Mouse (Mus musculus) heart, embryonic 15.5 days (tissue): ENCODE measurements around the gene Pik3r1. TPM values are rescaled to one million over a fixed set of nuclear protein-coding genes. Genes with fewer than 3 reads are reported as not detected.

Experiments
- ATAC-seq: fragments of 200-750 bp; cut with Nextera tagmentation; replicated peaks from 2 replicates; pipeline ENCODE4 v1.8.0; 2017; ENCODE audit warnings: low read depth, moderate TSS enrichment; ENCODE audit not compliant: insufficient number of reproducible peaks, insufficient read depth, low FRiP score
- H3K27ac ChIP-seq: fragments of 300-500 bp; sonication (generic); 2 replicates; pipeline ENCODE4 v1.5.1; 2015; ENCODE audit warnings: mild to moderate bottlenecking, inconsistent platforms
- H3K27me3 ChIP-seq: fragments of 300-500 bp; sonication (generic); 2 replicates; pipeline ENCODE4 v1.6.1; 2015; ENCODE audit warnings: inconsistent platforms
- H3K36me3 ChIP-seq: fragments of 300-500 bp; sonication (generic); 2 replicates; pipeline ENCODE4 v1.6.1; 2015; ENCODE audit warnings: mild to moderate bottlenecking, inconsistent platforms
- H3K4me1 ChIP-seq: fragments of 300-500 bp; sonication (generic); replicated peaks from 2 replicates; pipeline ENCODE4 v1.6.1; 2015; ENCODE audit warnings: inconsistent platforms
- H3K4me2 ChIP-seq: fragments of 300-500 bp; sonication (generic); 2 replicates; pipeline ENCODE4 v1.6.1; 2015; ENCODE audit warnings: inconsistent platforms, mild to moderate bottlenecking, moderate library complexity
- H3K4me3 ChIP-seq: fragments of 300-500 bp; sonication (generic); 2 replicates; pipeline ENCODE4 v1.5.1; 2015; ENCODE audit warnings: mild to moderate bottlenecking, inconsistent platforms
- H3K9ac ChIP-seq: fragments of 300-500 bp; sonication (generic); 2 replicates; pipeline ENCODE4 v1.6.1; 2015; ENCODE audit warnings: mild to moderate bottlenecking, inconsistent platforms
- H3K9me3 ChIP-seq: fragments of 300-500 bp; sonication (generic); replicated peaks from 2 replicates; pipeline ENCODE4 v1.6.1; 2016; ENCODE audit warnings: inconsistent platforms
- WGBS: fragments of 180-500 bp; shearing (Covaris S2); methylation state at CpG from one replicate; pipeline ENCODE4 v1.1.7; 2015; ENCODE audit warnings: mixed read lengths; 5-methylcytosine and 5-hydroxymethylcytosine counted together
- polyA plus RNA-seq: library from polyadenylated mRNA; unstranded; fragments of >200 nt; fragmentation: Nextera tagmentation; extraction: Ambion mirVana; gene quantifications from 2 replicates; pipeline ENCODE4 v1.2.1, GENCODE M21; 2015

The Pik3r1 gene
- polyA plus RNA-seq, 1 experiment from 2014 or later = 20.2 TPM

- Histone ChIP-seq H3K4me3 (no peak overlapping the region), H3K27me3 (no peaks in the 10 kb centered on the region), H3K36me3 (peaks cover 25% of the 10 kb centered on the region; the same call in 1 of the 2 replicates), H3K4me2 (no peak overlapping the region), H3K9ac (no peak overlapping the region), H3K27ac (no peak overlapping the region), H3K4me1 (no peaks in the 10 kb centered on the region), H3K9me3 (no peaks in the 10 kb centered on the region)
- WGBS = 80% methylated on average over 14 of the region's 14 CpGs
- no peak for ATAC-seq
These were observed 65.8 kb downstream of the Pik3r1 start for GRCm38 (mm10) chr13:101702096-101702775.

DNA sequence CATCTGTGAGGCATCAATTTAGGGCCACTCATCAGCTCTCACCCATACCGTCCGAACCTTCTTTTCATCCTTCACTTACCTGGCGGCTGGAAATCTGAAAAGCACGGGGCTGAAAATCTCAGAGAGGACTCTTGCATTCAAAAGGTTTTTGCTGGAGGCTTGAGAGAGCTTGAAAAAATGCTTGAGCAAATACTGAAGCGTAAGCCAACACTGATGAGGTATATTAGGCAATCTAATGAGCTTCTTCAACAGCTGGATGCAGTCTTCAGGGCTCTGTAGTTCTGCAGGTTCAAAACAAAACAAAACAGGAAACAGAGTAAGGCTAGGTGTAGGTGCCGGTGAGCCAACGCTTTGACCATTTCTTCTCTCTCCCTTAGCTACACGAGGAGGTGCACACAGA, 66.4 kb downstream of the Pik3r1 start:
- H3K27ac ChIP-seq = no peak overlapping the region
- no peak overlapping the region for H3K9ac ChIP-seq
- H3K36me3 ChIP-seq = peaks cover 25% of the 10 kb centered on the region; the same call in 1 of the 2 replicates
- H3K4me3 ChIP-seq = no peak overlapping the region
- no peaks in the 10 kb centered on the region for H3K27me3 ChIP-seq
- no peaks in the 10 kb centered on the region for H3K4me1 ChIP-seq
- WGBS = 87% methylated on average over 8 of the region's 8 CpGs
- ATAC-seq = no peak
- H3K9me3 ChIP-seq = no peaks in the 10 kb centered on the region
- no peak overlapping the region for H3K4me2 ChIP-seq

DNA sequence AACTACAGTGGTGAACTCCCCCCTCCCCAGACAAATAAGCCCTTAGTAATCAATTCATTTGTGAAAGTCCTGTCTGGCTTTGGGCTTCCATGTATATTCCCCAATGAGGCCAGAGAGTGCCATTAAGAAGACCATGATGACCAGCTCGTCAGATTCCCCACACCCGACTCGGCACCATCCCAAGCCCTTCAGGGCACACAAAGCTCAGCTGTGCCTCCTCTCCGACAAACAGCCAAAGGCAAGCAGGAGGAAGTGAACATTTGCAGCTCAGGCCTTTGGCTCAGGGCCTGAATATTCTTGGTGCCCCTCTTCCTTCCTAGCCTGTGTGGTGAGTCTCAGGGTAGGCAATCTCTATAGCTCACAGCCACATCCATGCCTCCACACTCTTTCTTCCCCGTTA, 68.3 kb downstream of the Pik3r1 start:
- 76% methylated on average over 5 of the region's 5 CpGs for WGBS

DNA sequence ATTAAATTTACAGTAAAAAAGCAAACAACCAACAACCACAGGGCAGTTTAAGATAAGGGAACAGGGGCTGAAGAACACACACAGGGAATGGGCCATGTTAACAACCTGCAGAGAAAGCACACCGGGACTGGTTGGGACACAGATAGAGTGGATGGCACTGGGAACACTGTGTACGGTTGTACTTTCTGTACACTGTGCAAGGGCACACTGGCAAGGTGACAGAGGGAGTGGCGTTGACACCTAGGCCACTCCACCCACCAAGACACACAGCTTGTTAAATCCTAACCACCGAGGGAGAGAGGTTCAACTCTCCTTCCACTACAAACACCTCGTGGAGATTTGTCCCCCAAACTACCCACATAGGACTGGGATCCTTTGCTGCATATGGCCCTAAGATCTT, 70.1 kb downstream of the Pik3r1 start:
- H3K27me3 ChIP-seq = no peaks in the 10 kb centered on the region
- peaks cover 23% of the 10 kb centered on the region for H3K4me1 ChIP-seq
- H3K36me3 ChIP-seq = peaks cover 21% of the 10 kb centered on the region; the same call in 1 of the 2 replicates
- H3K9ac ChIP-seq = no peak overlapping the region
- no peak overlapping the region for H3K4me3 ChIP-seq
- ATAC-seq = no peak
- 79% methylated on average over 5 of the region's 5 CpGs for WGBS
- no peak overlapping the region for H3K4me2 ChIP-seq
- no peaks in the 10 kb centered on the region for H3K9me3 ChIP-seq
- H3K27ac ChIP-seq = no peak overlapping the region

More for the DNA sequence above, 68.3 kb downstream of the Pik3r1 start:
- peaks cover 12% of the 10 kb centered on the region for H3K4me1 ChIP-seq
- peaks cover 21% of the 10 kb centered on the region; the same call in 1 of the 2 replicates for H3K36me3 ChIP-seq
- no peaks in the 10 kb centered on the region for H3K27me3 ChIP-seq
- H3K9me3 ChIP-seq = no peaks in the 10 kb centered on the region
- no peak overlapping the region for H3K27ac ChIP-seq
- no peak overlapping the region for H3K4me2 ChIP-seq
- H3K4me3 ChIP-seq = no peak overlapping the region
- no peak for ATAC-seq
- no peak overlapping the region for H3K9ac ChIP-seq

- Histone ChIP-seq H3K4me1 (peaks cover 23% of the 10 kb centered on the region), H3K9me3 (no peaks in the 10 kb centered on the region), H3K27ac (no peak overlapping the region), H3K4me3 (no peak overlapping the region), H3K27me3 (no peaks in the 10 kb centered on the region), H3K9ac (no peak overlapping the region), H3K36me3 (peaks cover 19% of the 10 kb centered on the region; the same call in 1 of the 2 replicates), H3K4me2 (no peak overlapping the region)
- ATAC-seq = no peak
- WGBS = 60% methylated on average over 5 of the region's 5 CpGs
These were observed 70.6 kb downstream of the Pik3r1 start for GRCm38 (mm10) chr13:101697461-101697860.

DNA sequence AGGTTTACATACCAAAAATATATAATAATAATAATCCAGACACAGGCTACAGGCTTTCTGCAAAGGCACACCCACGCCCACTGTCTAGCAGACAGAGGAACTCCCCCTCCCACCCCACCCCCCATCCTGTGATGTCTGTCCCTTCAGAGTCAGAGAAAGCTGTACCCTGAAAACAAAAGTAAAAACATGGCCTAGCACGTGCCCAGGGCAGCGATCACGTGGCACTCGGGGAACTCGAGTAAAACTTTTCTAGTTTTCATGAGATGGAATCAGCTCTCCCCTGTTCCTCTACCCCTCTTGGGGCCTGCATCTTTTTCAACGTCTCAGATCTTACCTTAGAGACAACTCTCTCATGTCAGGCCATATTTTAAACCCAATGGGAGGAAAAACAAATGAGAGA, 71.2 kb downstream of the Pik3r1 start:
- Histone ChIP-seq H3K9me3 (no peaks in the 10 kb centered on the region), H3K36me3 (peaks cover 14% of the 10 kb centered on the region; the same call in 1 of the 2 replicates), H3K4me3 (no peak overlapping the region), H3K4me1 (peaks cover 23% of the 10 kb centered on the region), H3K4me2 (no peak overlapping the region), H3K27me3 (no peaks in the 10 kb centered on the region), H3K27ac (no peak overlapping the region), H3K9ac (no peak overlapping the region)
- no peak for ATAC-seq
- 63% methylated on average over 7 of the region's 7 CpGs for WGBS

GRCm38 (mm10) chr13:101696316-101696715, 71.7 kb downstream of the Pik3r1 start:
- H3K9ac ChIP-seq = no peak overlapping the region
- no peaks in the 10 kb centered on the region for H3K27me3 ChIP-seq
- H3K36me3 ChIP-seq = 0 out of 2 replicates have a peak, but pooled peaks cover 9% of the 10 kb centered on the region
- peaks cover 28% of the 10 kb centered on the region for H3K4me1 ChIP-seq
- ATAC-seq = no peak
- no peaks in the 10 kb centered on the region for H3K9me3 ChIP-seq
- 52% methylated on average over 3 of the region's 3 CpGs for WGBS
- H3K4me2 ChIP-seq = no peak overlapping the region
- peak overlapping the region; percentile 11; the same call in 1 of the 2 replicates for H3K27ac ChIP-seq
- H3K4me3 ChIP-seq = no peak overlapping the region

- 4% methylated on average over 7 of the region's 7 CpGs for WGBS
- H3K4me2 ChIP-seq = no peak overlapping the region
- ATAC-seq = no peak
- no peaks in the 10 kb centered on the region for H3K27me3 ChIP-seq
- 0 out of 2 replicates have a peak overlapping the region, but pooled peaks have one; percentile 79 for H3K27ac ChIP-seq
- no peak overlapping the region for H3K9ac ChIP-seq
- H3K36me3 ChIP-seq = 0 out of 2 replicates have a peak, but pooled peaks cover 7% of the 10 kb centered on the region
- peaks cover 33% of the 10 kb centered on the region for H3K4me1 ChIP-seq
- H3K9me3 ChIP-seq = no peaks in the 10 kb centered on the region
- H3K4me3 ChIP-seq = no peak overlapping the region
These were observed 72.1 kb downstream of the Pik3r1 start for GRCm38 (mm10) chr13:101695876-101696275.

DNA sequence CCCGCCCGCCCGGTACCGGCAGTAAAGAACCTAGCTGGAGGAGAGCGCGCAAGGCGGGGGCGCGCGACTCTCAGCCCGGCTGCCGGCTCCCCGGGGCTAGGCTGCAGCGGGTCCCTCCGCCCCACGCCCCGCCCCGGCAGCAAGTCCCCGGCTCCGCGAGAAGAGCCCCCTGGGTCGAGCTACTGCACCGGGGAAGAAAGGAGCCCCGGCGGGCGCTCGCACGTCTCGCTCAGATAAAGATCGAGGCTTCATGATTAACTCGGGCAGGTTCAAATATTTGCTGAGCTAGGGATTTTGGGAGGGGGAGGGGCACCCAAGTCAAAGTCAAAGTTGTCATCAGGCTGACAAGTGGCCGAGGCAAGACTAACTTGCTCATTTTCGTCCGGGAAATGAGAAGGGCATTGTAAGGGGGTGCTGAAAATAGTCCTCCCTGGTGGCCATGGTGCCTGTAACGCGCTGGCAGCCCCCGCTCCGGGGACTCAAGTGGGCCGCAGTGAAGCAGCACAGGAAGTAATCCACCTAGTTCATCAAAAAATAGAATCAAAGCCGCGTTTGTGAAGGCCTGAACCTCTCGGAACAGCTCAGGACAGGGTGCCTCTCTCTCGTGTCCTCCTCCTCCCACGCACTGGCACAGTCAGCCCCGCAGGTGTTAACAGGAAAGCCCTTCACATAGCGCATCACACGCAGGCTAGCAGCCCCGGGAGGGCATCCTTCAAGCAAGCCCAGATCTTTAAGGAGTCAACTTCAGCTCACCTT, 73.3 kb downstream of the Pik3r1 start:
- Histone ChIP-seq H3K36me3 (0 out of 2 replicates have a peak, but pooled peaks cover 7% of the 10 kb centered on the region), H3K27me3 (no peaks in the 10 kb centered on the region), H3K9ac (peak overlapping the region; percentile 67), H3K4me2 (peak overlapping the region; percentile 86), H3K4me3 (peak overlapping the region; percentile 67), H3K9me3 (no peaks in the 10 kb centered on the region), H3K4me1 (peaks cover 42% of the 10 kb centered on the region), H3K27ac (peak overlapping the region; percentile 79)
- peak; percentile 75 for ATAC-seq
- 1% methylated on average over 48 of the region's 48 CpGs for WGBS

GRCm38 (mm10) chr13:101693967-101694495, 74.0 kb downstream of the Pik3r1 start:
- Histone ChIP-seq H3K9me3 (no peaks in the 10 kb centered on the region), H3K4me3 (peak overlapping the region; percentile 67), H3K36me3 (peaks cover 5% of the 10 kb centered on the region), H3K4me2 (peak overlapping the region; percentile 86), H3K4me1 (peaks cover 42% of the 10 kb centered on the region), H3K27me3 (no peaks in the 10 kb centered on the region), H3K9ac (peak overlapping the region; percentile 67), H3K27ac (peak overlapping the region; percentile 79)
- WGBS = 1% methylated on average over 12 of the region's 12 CpGs
- ATAC-seq = peak; percentile 68
